Mouse (Mus musculus) 3T3-L1 (cell line): ENCODE results near the gene Shd.

Experiments
- DNase-seq: peaks from one replicate; pipeline ENCODE4 v3.0.0-alpha.2; 2015; ENCODE audit warnings: low read depth, low spot score

The Shd gene

DNA sequence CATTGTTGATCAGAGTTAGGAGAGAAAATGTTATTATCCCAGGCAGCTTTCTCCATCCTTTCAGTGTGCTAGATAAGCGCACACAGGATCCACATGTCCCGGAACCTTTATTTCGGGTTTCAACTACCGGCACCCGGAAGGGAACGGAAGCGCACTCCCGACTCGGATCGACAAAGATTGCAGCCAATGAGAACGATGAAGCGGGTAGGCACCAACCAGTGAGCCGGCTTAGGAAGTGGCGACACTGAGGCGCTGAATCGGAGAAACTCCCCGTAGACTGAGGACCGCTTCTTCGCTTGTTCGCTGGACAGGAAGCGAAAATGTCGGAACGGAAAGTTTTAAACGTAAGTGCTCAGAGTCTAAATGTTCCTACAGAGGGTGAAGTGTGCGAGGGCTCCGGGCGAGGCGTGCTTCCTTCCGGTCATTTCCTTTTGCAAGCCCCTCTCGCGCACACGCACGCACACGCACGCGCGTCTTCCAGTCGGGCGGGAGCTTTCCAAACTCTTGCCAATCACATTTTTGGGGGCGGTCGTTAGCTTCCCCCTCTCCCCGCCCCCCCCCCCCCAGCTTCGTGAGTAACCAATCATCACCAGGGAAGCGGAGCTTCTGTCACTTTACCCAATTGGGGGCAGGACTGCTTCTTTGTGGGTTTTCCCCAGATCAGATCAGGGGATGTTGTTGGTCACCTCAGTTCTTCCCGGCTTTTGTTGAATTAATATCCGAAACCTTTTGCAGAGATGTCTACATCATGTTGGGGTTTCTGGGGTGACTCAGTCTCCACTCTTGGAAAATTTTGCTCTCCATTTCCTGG lies 11.1 kb upstream of the Shd start, which contains the start of gene Yju2:
Yju2 (plus strand) TSS at position 182 of the 811 bp plus-strand sequence.
- DNase-seq = peak; percentile 99

DNA sequence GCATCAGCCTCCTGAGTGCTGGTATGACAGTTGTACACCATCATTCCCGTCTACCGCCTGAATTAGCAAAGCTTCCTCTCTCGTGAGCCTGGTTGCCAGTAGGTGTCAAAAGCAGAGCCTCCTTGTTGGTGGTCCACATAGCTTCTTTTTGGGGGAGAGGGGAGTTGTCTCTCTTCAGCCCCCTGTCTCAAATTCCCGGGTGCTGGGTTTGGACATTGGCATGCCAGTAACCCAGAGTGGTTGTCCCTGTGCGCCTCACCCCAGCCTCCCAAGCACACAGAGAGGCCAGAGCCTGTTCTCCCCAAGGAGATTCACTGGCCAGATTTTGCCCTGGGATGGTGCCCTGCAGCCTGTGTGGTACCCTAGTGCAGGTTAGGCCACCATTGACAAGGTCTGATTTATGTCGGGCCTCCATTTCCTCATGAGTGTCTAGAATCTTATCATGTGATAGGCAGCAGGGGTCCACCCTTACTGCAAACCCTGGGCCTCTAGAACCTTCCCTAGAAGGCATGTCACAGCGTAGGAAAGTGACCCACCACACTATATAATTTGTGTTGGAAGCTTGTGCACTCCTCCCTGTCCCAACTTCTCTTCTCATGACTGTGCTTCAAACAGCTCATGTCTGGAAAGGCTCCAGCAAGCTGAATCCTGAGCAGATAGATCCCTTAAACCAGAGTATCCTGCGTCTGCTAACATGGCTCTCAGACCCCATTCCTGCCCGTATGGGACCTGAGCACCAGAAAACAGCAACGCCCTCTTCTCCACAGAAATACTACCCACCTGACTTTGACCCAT lies 10.1 kb upstream of the Shd start:
- DNase-seq = no peak

DNA sequence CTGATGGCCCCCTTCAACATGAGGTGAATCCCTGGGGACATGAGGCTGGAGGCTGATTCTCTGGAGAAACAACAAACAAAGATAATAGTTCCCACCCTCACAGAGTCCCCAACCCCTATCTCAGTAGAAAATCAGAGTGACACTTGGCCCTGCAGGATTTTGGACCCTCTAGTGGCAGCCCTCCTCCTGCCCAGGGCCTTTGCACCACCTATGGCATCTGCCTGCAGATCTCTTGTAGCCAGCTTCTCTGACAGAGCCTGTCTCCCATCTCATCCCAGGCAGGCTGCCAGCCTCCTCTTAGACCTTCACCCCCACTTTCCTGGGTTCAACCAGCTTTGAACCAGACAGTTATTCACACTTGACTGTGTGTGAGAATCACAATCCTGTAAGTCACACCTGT lies 9.5 kb upstream of the Shd start:
- DNase-seq = no peak

DNA sequence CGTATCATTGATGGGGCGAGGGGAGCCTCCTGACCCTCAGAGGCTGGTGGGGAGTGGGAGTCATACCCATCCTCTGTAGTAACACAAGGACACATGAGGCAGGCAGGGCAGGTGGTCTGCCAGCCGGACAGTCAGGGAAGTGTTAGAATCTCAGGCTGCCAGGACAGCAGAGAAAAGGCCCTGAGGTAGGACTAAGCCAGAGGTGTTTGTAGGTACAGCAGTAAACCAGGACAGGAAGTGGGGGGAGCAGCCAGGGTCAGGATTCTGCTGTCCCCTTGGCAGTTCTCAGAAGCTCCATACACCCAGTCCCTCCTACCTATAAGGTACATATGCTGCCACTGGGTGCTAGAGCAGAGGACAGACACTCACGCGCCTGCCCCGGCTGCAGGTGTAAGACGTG lies 8.6 kb upstream of the Shd start:
- no peak for DNase-seq

DNA sequence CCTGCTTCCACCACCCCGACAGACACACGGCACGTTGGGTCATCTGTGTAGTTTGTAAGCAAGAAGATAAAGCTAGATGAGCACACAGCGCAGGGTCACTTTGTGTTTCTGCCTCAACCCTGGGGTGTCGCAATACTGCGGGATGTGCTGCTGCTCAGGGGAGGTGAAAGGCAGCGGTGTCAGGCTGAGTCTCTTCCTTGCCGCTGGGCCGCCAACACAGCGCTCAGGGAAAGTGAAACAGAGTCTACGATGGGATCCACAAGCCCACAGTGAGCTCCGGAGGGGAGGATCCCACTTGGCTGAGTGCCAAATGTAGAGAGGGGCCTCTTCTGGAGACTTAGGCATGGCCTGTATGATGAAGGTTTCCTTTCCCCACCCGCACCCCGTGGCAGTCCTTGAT lies 7.1 kb upstream of the Shd start:
- DNase-seq = no peak

DNA sequence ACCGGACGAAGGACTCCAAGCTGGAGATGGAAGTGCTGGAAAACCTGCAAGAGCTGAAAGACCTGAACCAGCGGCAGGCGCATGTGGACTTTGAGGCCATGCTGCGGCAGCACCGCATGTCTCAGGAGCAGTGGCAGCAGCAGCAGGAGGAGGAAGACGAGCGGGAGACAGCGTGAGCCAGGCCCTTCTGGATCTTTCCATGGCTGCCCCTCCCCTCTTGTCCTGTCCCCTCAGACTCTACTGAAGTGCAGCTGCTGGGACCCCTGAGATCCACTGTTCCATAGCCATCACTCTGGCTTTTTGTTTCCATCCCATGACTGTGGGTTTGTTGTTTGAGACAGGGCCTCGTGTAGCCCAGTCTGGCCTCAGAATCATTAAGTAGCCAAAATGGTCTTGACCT lies 5.8 kb upstream of the Shd start:
- DNase-seq = no peak

DNA sequence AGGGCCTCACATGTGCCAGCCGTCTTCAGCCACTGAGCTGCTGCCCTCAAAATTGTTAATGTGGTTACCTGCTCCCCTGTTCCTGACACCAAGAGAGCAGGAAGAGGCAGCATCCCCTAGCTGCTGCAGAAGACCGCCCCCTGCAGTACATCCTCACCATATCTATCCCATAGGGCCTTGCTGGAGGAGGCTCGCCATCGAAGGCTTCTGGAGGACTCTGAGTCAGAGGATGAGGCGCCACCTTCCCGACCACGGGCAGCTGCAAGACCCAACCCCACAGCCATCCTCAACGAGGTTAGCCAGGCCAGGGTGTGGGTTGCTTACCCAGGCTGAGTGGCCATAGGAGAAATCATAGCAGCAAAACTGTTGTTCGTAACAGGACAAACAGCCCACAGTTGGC lies 5.3 kb upstream of the Shd start:
- DNase-seq = peak; percentile 53

DNA sequence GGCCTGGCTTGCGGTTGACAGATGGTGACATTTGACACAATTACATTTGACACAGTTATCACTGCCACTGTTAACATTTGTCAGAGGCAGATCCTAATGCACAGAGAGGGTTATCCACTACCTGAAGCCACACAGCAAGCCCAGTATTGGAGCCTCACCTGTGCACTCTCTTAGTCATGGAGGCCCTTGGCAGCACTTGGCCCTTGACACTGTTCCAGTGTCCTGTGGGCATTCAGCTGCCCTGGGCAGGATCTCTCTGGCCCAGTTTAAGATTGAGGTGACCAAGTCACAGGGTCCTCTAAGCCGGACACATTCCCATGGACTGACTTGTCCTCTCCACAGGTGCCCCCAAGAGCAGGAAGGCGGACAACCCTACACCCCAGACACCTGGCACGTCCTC lies 3.1 kb upstream of the Shd start:
- no peak for DNase-seq

DNA sequence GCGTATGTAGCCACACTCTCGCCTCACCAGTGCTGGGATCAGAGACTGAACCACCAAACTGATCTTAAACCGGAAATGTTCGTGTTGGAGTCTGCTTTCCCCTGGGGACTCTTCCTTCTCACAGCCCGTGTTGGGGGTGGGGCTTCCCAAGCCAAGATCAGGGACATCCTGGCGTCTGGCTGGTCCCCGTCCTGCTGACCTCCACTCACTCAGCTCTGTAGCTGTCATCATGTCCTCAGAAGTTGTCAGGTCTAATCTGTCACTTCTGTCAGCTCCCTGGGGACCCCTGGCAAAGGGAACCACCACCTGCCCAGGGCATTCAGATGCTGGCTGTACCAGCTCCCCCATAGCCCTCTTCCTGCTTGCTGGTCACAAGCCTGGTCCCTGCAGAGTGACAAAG lies 2.1 kb upstream of the Shd start:
- no peak for DNase-seq

DNA sequence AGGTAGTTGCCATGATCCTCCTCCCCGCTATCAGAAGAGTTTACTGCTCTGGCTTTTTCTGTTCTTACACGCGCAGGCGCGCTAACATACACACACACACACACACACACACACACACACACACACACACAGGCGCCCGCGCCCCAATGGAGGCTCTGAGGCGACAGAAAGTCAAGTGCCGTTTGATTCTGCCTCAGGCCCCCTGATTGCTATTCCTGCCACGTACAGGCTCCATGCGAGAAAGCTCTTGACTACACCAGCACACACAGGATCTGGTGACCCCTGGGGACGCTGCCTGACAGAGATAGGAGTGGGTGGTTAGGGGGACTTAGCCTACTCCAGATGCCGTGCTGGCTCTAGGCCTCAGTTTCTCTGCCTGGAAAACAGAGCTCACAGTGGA lies 707 bp upstream of the Shd start:
- DNase-seq = no peak

DNA sequence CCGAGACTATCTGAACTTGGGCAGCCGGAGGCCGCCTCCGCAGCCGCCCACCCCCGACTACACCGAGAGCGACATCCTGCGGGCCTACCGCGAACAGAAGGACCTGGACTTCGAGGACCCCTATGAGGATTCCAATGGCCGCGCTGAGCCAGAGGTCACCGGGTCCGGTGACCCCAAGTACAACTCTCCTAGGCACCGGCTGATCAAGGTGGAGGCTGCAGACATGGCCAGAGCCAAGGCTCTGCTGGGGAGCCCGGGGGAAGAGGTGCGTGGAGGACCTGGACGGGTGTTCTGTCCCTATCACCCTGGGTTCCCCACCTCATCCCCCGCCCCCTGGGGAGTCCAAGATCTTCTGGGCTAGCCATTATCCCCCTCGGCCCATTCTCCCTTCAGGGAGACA lies 1.2 kb downstream of the Shd start:
- DNase-seq = no peak

DNA sequence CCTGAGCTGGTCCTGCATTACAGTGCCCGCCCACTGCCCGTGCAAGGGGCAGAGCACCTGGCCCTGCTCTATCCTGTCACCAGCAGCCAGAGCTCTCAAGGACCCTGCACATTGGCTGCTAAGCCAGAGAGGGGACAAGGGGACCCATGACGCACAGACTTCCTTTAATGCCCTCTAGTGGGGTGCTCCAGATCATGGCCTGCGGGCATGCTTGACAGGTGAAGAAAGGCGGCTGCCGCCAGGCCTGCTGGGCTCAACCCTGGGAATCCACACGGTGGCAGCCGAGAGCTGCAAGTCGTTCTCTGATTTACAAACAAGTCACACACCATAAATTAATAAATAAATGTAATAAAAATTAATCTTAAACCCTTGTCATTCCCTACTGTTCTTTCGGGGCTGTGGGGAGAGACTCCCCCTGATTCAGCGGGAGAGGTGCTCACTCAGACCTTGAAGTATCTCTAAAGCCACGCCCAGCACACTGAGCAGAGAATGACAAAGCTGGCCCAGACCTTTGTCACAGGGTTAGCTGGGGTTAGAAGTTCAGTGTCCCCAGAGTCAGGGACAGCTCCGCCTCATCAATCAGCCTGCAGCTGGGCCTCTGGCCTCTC lies 6.1 kb downstream of the Shd start:
- DNase-seq = peak; percentile 83

DNA sequence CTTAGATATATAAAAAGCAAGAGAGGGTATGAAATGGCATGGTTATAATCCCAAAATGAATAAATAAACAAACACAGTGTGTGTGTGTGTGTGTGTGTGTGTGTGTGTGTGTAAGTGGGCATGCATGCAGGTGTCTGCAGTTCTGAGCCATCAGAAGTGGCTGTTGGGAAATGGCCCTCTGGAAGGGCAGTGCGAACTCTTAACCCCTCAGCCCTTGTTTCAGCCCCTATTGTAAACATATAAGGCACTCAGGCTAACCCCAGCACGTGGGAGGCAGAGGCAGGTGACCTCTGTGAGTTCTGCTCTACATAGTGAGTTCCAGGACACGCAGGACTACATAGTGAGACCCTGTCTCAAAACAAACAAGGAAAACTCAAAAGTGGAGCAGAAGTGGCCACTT lies 7.0 kb downstream of the Shd start:
- no peak for DNase-seq

DNA sequence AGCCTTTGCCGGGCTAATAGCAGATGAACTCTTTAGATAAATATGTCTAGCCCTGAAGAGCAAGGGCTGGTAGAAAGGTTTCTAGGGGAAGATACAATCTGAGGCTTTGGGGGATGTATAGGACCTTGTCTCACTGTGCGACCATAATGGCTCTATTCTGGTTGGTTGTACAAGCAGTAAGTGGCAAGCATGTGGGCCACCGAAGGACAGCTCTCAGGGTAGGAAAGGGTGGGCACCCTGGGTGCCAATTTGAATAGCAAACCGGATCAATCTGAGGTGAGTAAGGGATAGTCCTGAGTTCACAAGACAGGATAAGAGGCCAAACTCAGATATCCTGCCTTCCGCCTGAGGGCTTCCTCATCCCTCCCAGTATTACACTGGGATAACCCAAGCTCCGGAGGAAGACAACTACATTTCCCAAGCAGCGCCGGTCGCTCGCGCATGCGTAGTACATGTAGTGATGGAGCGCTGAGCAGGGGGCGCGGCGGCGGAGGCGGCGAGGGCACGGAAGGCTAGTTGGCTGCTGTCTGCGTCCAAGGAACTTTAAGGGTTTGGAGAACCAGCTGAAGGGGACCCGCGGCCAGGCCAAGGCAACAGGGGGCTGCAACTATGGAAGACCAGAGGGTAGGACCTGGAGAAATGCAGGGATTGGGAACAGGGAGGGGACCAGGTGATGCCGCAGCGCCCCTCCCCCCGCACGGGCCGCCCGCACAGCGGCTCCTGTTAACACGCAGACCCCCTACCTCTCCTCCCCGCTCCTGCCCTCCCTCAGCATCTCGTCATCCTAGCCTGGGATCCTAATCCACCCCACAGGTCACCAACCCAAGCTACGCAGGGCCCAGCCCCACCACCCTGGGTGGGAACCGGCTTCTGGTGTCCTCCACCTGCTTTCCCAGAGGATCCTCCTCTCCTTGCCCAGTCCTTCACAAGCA lies 16.0 kb downstream of the Shd start, which contains the start of gene Fsd1:
Fsd1 (plus strand) TSS at position 480 of the 932 bp plus-strand sequence.
- DNase-seq = peak; percentile 72

DNA sequence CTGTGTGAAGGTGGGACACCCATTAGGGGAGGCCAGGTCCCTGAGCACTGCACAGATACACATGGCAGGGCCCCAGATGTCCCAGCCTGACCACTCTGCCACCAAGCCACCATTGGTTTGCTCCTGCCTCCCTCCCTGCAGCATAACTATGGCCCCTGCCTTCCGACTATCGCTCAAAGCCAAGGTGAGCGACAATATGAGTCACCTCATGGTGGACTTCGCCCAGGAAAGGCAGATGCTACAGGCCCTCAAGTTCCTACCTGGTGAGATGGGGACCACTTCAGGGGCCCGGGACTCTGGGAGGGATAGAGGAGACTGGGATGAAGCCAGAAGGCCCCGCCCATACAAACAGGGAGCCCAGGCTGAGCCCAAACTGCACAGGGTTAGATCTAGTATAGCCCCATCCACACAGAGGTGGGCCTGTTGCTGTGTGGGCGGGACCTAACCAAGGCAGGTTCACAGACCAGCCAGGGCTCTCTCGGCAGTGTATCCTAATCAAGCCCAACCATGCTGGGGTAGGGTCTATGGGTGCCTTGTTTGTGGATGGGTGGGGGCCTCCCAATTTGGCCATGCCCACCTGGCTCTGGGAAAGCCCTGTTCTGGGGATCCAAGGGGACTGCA lies 20.1 kb downstream of the Shd start:
- no peak for DNase-seq

DNA sequence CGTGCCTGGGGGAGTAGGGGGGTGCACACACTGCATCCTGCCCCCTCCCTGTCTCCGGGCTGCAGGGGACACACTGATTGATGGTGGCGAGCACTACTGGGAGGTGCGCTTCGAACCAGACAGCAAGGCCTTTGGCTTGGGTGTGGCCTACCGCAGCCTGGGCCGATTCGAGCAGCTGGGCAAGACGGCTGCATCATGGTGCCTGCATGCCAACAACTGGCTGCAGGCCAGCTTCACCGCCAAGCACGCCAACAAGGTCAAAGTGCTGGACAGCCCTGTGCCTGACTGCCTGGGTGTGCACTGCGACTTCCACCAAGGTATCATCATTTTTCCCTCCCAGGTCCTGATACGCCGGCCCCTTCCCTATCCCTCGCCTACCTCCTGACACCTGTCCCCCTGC lies 25.7 kb downstream of the Shd start:
- DNase-seq = no peak

DNA sequence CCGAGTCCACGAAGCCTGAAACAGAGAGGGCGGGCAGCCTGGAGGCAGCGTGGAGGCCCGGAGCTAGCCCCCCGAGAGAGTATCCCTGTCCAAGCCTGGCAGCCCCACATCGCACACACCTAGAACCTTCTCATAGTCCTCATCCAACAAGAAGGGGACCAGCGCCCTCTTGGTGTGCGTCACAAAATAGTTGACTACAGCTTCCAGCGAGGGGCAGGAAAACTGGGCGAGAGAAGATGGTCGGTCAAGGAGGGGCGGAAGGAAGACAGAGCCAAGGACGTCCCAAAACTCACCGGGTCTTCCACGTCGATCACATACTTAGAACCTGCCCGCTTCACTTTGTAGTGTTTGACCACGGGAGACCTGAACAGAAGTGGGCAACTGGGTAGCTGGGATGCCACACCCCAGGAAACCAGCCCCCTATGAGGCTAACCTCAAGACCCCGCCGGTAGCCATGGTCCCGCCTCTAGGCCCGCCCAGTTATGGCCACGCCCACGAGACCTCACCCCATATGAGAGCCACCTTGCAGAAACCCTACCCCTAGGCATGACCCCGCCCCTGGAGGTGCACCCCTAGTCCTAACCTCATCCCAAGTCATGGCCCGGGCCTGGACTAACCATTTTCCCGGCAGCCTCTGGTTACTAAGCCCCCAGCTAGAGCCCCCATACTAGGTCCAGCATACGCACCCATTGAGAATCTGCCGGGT lies 29.7 kb downstream of the Shd start:
- DNase-seq = no peak

DNA sequence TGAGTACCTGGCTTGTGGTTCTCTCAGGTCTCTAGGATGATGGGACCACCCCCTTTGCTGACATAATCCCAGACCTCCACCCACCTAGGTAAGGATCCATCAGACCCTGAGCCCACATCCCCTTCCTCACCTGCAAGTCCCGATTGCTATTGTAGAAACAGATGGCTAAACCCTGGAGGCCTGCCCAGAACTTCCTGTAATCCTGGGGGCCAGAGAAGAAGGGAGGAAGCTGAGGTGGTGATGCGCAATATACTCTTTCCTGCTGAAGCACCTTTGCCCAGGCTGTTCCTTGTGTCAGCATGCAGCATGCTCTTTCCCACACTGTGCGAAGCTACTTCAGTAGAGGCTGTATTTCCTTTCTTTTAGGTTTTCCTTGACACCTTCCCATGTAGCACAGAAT lies 32.7 kb downstream of the Shd start:
- no peak for DNase-seq

DNA sequence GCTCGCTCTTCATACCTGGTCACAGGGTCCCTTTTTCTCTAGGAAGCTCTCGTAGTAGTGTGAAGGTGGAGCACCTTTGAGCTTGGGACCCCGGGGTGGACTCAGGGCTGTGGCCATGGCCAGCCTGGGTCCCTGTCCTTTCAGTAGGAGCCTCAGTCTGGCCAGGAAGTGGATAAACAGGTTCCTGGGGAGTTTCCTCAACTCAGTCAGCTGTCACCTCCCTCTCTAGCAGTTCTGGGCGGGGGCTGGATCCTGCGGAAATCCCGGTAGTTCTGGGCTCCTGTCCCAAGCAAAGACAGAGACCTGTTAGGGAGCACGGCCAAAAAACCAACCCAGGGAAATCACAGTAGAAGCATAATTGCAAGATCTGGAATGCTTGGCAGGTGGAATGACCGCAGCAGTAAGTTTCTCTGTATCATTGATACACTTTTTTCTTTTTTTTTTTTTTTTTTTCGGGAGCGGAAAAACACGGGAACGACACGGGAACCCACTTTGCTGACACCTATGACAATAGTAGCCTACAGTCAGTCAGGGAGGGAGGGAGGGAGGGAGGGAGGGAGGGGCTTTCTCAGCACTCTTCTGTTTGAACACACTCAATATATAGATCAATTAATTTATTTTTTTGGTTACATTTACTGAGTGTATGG lies 35.3 kb downstream of the Shd start, which contains the start of the genes Stap2 and Mpnd:
Stap2 (minus strand) TSS at position 170 of the 647 bp plus-strand sequence.
Mpnd (plus strand) TSS at position 297 of the 647 bp plus-strand sequence.
- peak; percentile 83 for DNase-seq

DNA sequence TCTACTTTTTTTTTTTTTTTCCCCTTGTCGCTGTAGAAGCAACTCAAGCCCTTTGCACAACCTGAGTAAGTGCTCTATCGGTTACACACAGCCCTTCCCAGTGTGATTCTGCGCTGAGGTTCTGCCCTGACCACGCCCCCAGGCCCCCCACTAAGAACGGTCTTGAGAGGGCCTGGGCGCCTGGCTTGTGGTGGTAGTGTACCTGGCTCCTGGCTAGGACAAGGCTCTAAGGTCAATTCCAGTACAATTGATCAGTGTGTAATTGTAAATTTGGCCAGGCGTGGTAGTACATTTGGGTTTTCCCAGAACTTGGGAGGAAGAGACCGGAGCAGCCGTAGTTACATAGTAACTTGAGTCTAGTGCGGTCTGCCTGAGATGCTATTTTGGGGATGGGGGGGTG lies 36.7 kb downstream of the Shd start:
- no peak for DNase-seq
